Mouse (Mus musculus) monocyte, adult 5-6 weeks (primary cell): Measurements from ENCODE around the gene Gtsf1l. TPM values are rescaled to one million over a fixed set of nuclear protein-coding genes. Genes with fewer than 3 reads are reported as not detected.
"Not testable (repeated sequence)": the region's sequence is repeated elsewhere in the genome, so short reads cannot be mapped to it uniquely, and the experiment has no call there.

Source experiments
- ATAC-seq: fragments of 153-309, 156-312 bp; replicated peaks from 2 replicates; pipeline ENCODE4 v1.8.0; 2017; ENCODE audit warnings: mild to moderate bottlenecking; ENCODE audit not compliant: low TSS enrichment, insufficient number of reproducible peaks, severe bottlenecking, poor library complexity, low FRiP score
- total RNA-seq: library from RNA; stranded (forward); fragments of 200-1000, 200-491, 200-594 nt; gene quantifications from 3 replicates; pipeline ENCODE4 v1.2.3, GENCODE M21; 2017

Gene Gtsf1l
- total RNA-seq, 1 experiment from 2014 or later: not detected

GRCm38 (mm10) chr2:163094909-163095308 is 7.3 kb upstream of the Gtsf1l start:
- ATAC-seq: no peak

GRCm38 (mm10) chr2:163089475-163090123 is 1.9 kb upstream of the Gtsf1l start:
- ATAC-seq: no peak

- ATAC-seq: no peak
These were observed 1.1 kb downstream of the Gtsf1l start for GRCm38 (mm10) chr2:163086561-163086960.

GRCm38 (mm10) chr2:163085047-163085446 is 2.6 kb downstream of the Gtsf1l start:
- ATAC-seq: no peak

GRCm38 (mm10) chr2:163084519-163084918 is 3.1 kb downstream of the Gtsf1l start:
- ATAC-seq: no peak

- no peak for ATAC-seq
These were observed 5.1 kb downstream of the Gtsf1l start for GRCm38 (mm10) chr2:163082591-163082990.

GRCm38 (mm10) chr2:163079041-163079440 is 8.6 kb downstream of the Gtsf1l start:
- no peak for ATAC-seq

- no peak for ATAC-seq
These were observed 12.4 kb downstream of the Gtsf1l start for GRCm38 (mm10) chr2:163075234-163075633.

- no peak for ATAC-seq
These were observed 12.8 kb downstream of the Gtsf1l start for GRCm38 (mm10) chr2:163074808-163075207.

GRCm38 (mm10) chr2:163074006-163074405 is 13.6 kb downstream of the Gtsf1l start:
- no peak for ATAC-seq

- ATAC-seq: no peak
These were observed 14.5 kb downstream of the Gtsf1l start for GRCm38 (mm10) chr2:163073023-163073757.

GRCm38 (mm10) chr2:163071590-163071989 is 16.1 kb downstream of the Gtsf1l start:
- ATAC-seq: no peak

GRCm38 (mm10) chr2:163070213-163070612 is 17.4 kb downstream of the Gtsf1l start:
- no peak for ATAC-seq

- no peak for ATAC-seq
These were observed 20.4 kb downstream of the Gtsf1l start for GRCm38 (mm10) chr2:163067233-163067632.

- no peak for ATAC-seq
These were observed 21.3 kb downstream of the Gtsf1l start for GRCm38 (mm10) chr2:163066326-163066725.

GRCm38 (mm10) chr2:163062119-163062508 is 25.5 kb downstream of the Gtsf1l start:
- no peak for ATAC-seq

GRCm38 (mm10) chr2:163061203-163062118 is 26.2 kb downstream of the Gtsf1l start:
- ATAC-seq: no peak

- no peak for ATAC-seq
These were observed 27.0 kb downstream of the Gtsf1l start for GRCm38 (mm10) chr2:163060630-163061029.

GRCm38 (mm10) chr2:163058981-163059380 is 28.7 kb downstream of the Gtsf1l start:
- ATAC-seq: not testable (repeated sequence)
